Mouse (Mus musculus): ENCODE results near the gene Selenoo. TPM values are rescaled to one million over a fixed set of nuclear protein-coding genes. Genes with fewer than 3 reads are reported as not detected.

The Selenoo gene
- polyA plus RNA-seq (2021; fragmentation: Nextera tagmentation): 10.5 and 25.8 TPM in 2 replicates
- long read RNA-seq, experiment 1, transcript Selenoo-202 (5 exons, 2,688 nt): minor isoform, 10 of 184 reads
- long read RNA-seq, experiment 1, transcript Selenoo-201 (9 exons, 2,383 nt): major isoform, 137 of 184 reads
- long read RNA-seq, experiment 1, partial matches to known transcripts: 14 of 184 reads
- long read RNA-seq, experiment 1, other reads (novel, unspliced or antisense): 23 of 184 reads
- long read RNA-seq, experiment 2, partial matches to known transcripts: 5 of 11 reads
- long read RNA-seq, experiment 2, other reads (novel, unspliced or antisense): 2 of 11 reads

GRCm38 (mm10) chr15:89088607-89089247 lies at the start of gene Selenoo:
TSS of gene Selenoo (plus strand) at chr15:89089084.

GRCm38 (mm10) chr15:89059161-89059931 lies 29.5 kb upstream of the Selenoo start, which contains the start of gene Panx2:
TSS of gene Panx2 (plus strand) at chr15:89059734.

GRCm38 (mm10) chr15:89074613-89075477 lies 14.0 kb upstream of the Selenoo start, which contains the start of gene Trabd:
TSS of gene Trabd (plus strand) at chr15:89075124.

GRCm38 (mm10) chr15:89122649-89123366 lies 33.9 kb downstream of the Selenoo start, which contains the start of gene Tubgcp6:
TSS of gene Tubgcp6 (minus strand) at chr15:89123112.

GRCm38 (mm10) chr15:89128382-89129350 lies 39.8 kb downstream of the Selenoo start, which contains the start of gene Hdac10:
TSS of gene Hdac10 (minus strand) at chr15:89128700.

GRCm38 (mm10) chr15:89140659-89141252 lies 51.9 kb downstream of the Selenoo start, which contains the start of gene Mapk12:
TSS of gene Mapk12 (minus strand) at chr15:89140703.

GRCm38 (mm10) chr15:89149271-89150040 lies 60.6 kb downstream of the Selenoo start, which contains the start of gene Mapk11:
TSS of gene Mapk11 (minus strand) at chr15:89149628.

Other genes with a start within 250 kb of the Selenoo start
- 47.5 and 71.3 TPM in 2 replicates for gene Pim3, start 226.9 kb upstream of the Selenoo start, polyA plus RNA-seq (2021; fragmentation: Nextera tagmentation)
- gene Ttll8, start 134.7 kb upstream of the Selenoo start, polyA plus RNA-seq (2021; fragmentation: Nextera tagmentation): 0.06 TPM in 1 of 2 replicates, not detected in the other
- 114 and 135 TPM in 2 replicates for gene Mlc1, start 110.1 kb upstream of the Selenoo start, polyA plus RNA-seq (2021; fragmentation: Nextera tagmentation)
- gene Mov10l1, start 106.2 kb upstream of the Selenoo start, polyA plus RNA-seq (2021; fragmentation: Nextera tagmentation): not detected in 2 replicates
- 15.5 and 17.7 TPM in 2 replicates for gene Panx2, start 29.4 kb upstream of the Selenoo start, polyA plus RNA-seq (2021; fragmentation: Nextera tagmentation)
- gene Trabd, start 14.0 kb upstream of the Selenoo start, polyA plus RNA-seq (2021; fragmentation: Nextera tagmentation): 8.1 and 11.9 TPM in 2 replicates
- 2.7 and 3.3 TPM in 2 replicates for gene Tubgcp6, start 34.0 kb downstream of the Selenoo start, polyA plus RNA-seq (2021; fragmentation: Nextera tagmentation)
- gene Hdac10, start 39.6 kb downstream of the Selenoo start, polyA plus RNA-seq (2021; fragmentation: Nextera tagmentation): 5.8 TPM in 2 replicates
- 3.5 and 4.3 TPM in 2 replicates for gene Mapk12, start 51.6 kb downstream of the Selenoo start, polyA plus RNA-seq (2021; fragmentation: Nextera tagmentation)
- gene Mapk11, start 60.5 kb downstream of the Selenoo start, polyA plus RNA-seq (2021; fragmentation: Nextera tagmentation): 25.6 and 28.0 TPM in 2 replicates
- gene Plxnb2, start 91.7 kb downstream of the Selenoo start, polyA plus RNA-seq (2021; fragmentation: Nextera tagmentation): 10.8 and 11.9 TPM in 2 replicates
- gene Dennd6b, start 107.4 kb downstream of the Selenoo start, polyA plus RNA-seq (2021; fragmentation: Nextera tagmentation): 16.7 and 17.7 TPM in 2 replicates
- gene Ppp6r2, start 122.5 kb downstream of the Selenoo start, polyA plus RNA-seq (2021; fragmentation: Nextera tagmentation): 83.4 and 86.7 TPM in 2 replicates
- gene Sbf1, start 226.2 kb downstream of the Selenoo start, polyA plus RNA-seq (2021; fragmentation: Nextera tagmentation): 46.3 and 74.4 TPM in 2 replicates
- 0.19 TPM in 1 of 2 replicates, not detected in the other for gene Adm2, start 233.6 kb downstream of the Selenoo start, polyA plus RNA-seq (2021; fragmentation: Nextera tagmentation)
- not detected in 2 replicates for gene Miox, start 245.3 kb downstream of the Selenoo start, polyA plus RNA-seq (2021; fragmentation: Nextera tagmentation)

All from left cerebral cortex, adult 6 months (tissue).